Mouse (Mus musculus) midbrain, postnatal 0 days (tissue): ENCODE data around the gene Rrp36. TPM values are rescaled to one million over a fixed set of nuclear protein-coding genes. Genes with fewer than 3 reads are reported as not detected.
A peak's percentile ranks its signal among the peaks of the same experiment; 100 is the strongest.

Source experiments
- ATAC-seq: fragments of 200-750 bp; cut with Nextera tagmentation; 2 replicates; pipeline ENCODE4 v1.8.0; 2017; ENCODE audit warnings: moderate number of reproducible peaks, mild to moderate bottlenecking, moderate TSS enrichment, moderate library complexity; ENCODE audit not compliant: low FRiP score
- DNase-seq: peaks from one replicate; pipeline ENCODE4 v3.0.0-alpha.2; 2015; ENCODE audit warnings: low spot score
- H3K27ac ChIP-seq: fragments of 300-500 bp; sonication (generic); 2 replicates; pipeline ENCODE4 v1.5.1; 2014; ENCODE audit warnings: low read depth, mild to moderate bottlenecking, low read length, mixed read lengths
- H3K27me3 ChIP-seq: fragments of 300-500 bp; sonication (generic); 2 replicates; pipeline ENCODE4 v1.6.1; 2014; ENCODE audit warnings: low read length, control low read depth, mixed read lengths; ENCODE audit not compliant: insufficient read depth
- H3K36me3 ChIP-seq: fragments of 300-500 bp; sonication (generic); 2 replicates; pipeline ENCODE4 v1.6.1; 2014; ENCODE audit warnings: low read length, control low read depth, mixed read lengths; ENCODE audit not compliant: insufficient read depth
- H3K4me1 ChIP-seq: fragments of 300-500 bp; sonication (generic); 2 replicates; pipeline ENCODE4 v1.6.1; 2014; ENCODE audit warnings: mild to moderate bottlenecking, control low read depth, antibody characterized with exemption, low read length, mixed read lengths; ENCODE audit not compliant: insufficient read depth
- H3K4me2 ChIP-seq: fragments of 300-500 bp; sonication (generic); 2 replicates; pipeline ENCODE4 v1.6.1; 2014; ENCODE audit warnings: low read depth, mild to moderate bottlenecking, low read length, mixed read lengths; ENCODE audit not compliant: poor library complexity, severe bottlenecking
- H3K4me3 ChIP-seq: fragments of 300-500 bp; sonication (generic); 2 replicates; pipeline ENCODE4 v1.5.1; 2014; ENCODE audit warnings: low read depth, mild to moderate bottlenecking, low read length, moderate library complexity
- H3K9ac ChIP-seq: fragments of 300-500 bp; sonication (generic); replicated peaks from 2 replicates; pipeline ENCODE4 v1.6.1; 2014; ENCODE audit warnings: mild to moderate bottlenecking, low read length, moderate library complexity, mixed read lengths; ENCODE audit not compliant: poor library complexity, severe bottlenecking
- H3K9me3 ChIP-seq: fragments of 300-500 bp; sonication (generic); 2 replicates; pipeline ENCODE4 v1.6.1; 2016; ENCODE audit warnings: low read length, control low read depth
- CTCF ChIP-seq: IDR thresholded peaks from 2 replicates; pipeline ENCODE4 v1.5.1; 2016; ENCODE audit warnings: antibody characterized with exemption, mild to moderate bottlenecking
- WGBS: fragments of 180-500 bp; shearing (Covaris S2); extraction: QIAGEN DNeasy Blood & Tissue Kit; methylation state at CpG from one replicate; pipeline ENCODE4 v1.1.7; 2014; 5-methylcytosine and 5-hydroxymethylcytosine counted together
- polyA plus RNA-seq: library from polyadenylated mRNA; unstranded; fragments of >200 nt; fragmentation: Nextera tagmentation; extraction: Ambion mirVana; gene quantifications from 2 replicates; pipeline ENCODE4 v1.2.1, GENCODE M21; 2015
- total RNA-seq: library from RNA; depleted of rRNA; stranded (reverse); fragments of >200 nt; gene quantifications from 2 replicates; pipeline ENCODE4 v1.2.3, GENCODE M21; 2014; rRNA removed

The Rrp36 gene
- total and polyA plus RNA-seq, 2 experiments from 2014 or later, result 27.6 to 52.2 TPM

DNA sequence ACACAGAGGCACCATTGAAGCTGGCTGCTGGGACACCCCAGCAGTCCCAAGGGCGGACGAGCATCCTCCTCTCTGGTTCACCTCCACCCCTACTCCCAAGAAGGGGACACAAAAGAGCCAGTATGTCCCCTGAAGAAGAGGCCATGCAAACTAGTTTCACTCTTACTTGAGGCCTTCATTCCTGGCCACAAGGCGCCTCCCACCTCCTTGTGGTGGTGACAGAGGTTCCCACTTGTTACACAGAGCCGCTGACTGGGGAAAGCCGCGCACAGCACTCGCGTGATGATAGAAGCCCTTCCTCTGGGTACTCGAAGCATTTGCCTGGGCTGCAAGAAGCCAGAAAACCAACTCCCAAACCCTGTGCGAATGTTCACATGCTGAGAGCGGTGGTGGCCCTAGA, 51.9 kb downstream of the Rrp36 start:
- Histone ChIP-seq H3K9ac (no peak overlapping the region), H3K4me3 (no peak overlapping the region), H3K27me3 (no peaks in the 10 kb centered on the region), H3K4me2 (no peak overlapping the region), H3K9me3 (no peaks in the 10 kb centered on the region), H3K27ac (no peak overlapping the region), H3K4me1 (peaks cover 29% of the 10 kb centered on the region), H3K36me3 (no peaks in the 10 kb centered on the region)
- WGBS, result 94% methylated on average over 11 of the region's 11 CpGs
- TF ChIP-seq CTCF, result no peak
- ATAC-seq (no peak), DNase-seq (no peak)

DNA sequence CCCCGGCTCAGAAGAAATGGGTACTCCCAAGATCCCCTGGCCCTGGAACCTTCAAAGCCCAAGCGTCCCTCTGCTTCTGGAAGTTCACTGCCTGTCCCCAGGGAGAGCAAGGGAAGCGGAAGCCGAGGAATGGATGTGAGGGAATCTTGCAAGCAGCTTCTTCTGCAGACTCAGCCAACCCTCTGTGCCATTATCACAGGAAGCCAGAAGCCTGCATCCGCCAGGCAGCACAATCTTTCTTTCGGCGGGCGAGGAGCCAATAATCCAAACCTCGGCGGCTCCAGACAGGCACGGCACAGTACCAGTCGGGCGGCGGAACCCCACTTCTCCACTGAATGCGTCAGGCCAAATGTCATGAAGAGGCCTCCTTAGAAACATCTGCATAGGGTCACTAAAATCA, 52.8 kb downstream of the Rrp36 start:
- Histone ChIP-seq H3K27me3 (no peaks in the 10 kb centered on the region), H3K4me1 (peaks cover 23% of the 10 kb centered on the region), H3K36me3 (no peaks in the 10 kb centered on the region), H3K9me3 (no peaks in the 10 kb centered on the region), H3K4me3 (no peak overlapping the region), H3K27ac (peak overlapping the region; percentile 38; the same call in 1 of the 2 replicates), H3K4me2 (no peak overlapping the region), H3K9ac (no peak overlapping the region)
- no peak for TF ChIP-seq CTCF
- DNase-seq (peak; percentile 54), ATAC-seq (no peak)
- WGBS, result 62% methylated on average over 15 of the region's 15 CpGs

DNA sequence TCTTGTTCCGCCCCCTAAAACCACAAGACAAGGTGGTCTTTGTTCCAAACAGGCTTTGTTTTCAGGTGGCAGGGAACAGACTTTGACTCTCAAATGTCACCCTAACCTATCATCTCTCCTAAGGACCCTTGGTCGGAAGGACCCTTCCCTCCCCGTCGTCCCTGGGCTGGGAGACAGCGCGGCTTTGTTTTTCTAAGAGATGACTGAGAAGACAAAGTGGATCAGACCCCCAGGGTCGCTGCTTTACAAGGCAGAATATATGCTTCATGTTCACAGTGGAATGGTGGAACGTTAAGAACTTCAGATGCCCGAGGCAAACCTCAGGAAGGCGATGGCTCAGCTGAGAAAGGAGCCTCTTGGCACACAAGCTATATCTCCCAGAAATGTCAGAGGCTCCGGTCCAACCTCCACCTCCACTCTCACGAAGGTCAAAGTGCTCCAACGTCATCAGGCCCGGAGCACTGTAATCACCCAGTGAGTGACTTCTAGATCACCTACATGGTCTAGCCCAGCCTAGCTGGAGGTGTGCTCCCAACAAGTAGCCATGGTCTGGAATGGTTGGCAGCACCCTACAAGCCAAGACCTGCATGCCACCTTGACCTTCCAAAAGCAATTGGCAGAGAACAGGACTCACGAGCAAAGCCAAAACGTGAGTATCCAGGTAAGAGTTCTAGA, 54.3 kb downstream of the Rrp36 start:
- H3K36me3 ChIP-seq, result no peaks in the 10 kb centered on the region
- no peak overlapping the region for H3K4me3 ChIP-seq
- no peaks in the 10 kb centered on the region for H3K27me3 ChIP-seq
- TF ChIP-seq CTCF, result no peak
- peak overlapping the region; percentile 32; the same call in 1 of the 2 replicates for H3K4me2 ChIP-seq
- no peaks in the 10 kb centered on the region for H3K9me3 ChIP-seq
- 38% methylated on average over 16 of the region's 16 CpGs for WGBS
- H3K27ac ChIP-seq, result peak overlapping the region; percentile 64
- ATAC-seq, result no peak
- peak overlapping the region; percentile 54 for H3K9ac ChIP-seq
- DNase-seq, result no peak
- H3K4me1 ChIP-seq, result peaks cover 21% of the 10 kb centered on the region

DNA sequence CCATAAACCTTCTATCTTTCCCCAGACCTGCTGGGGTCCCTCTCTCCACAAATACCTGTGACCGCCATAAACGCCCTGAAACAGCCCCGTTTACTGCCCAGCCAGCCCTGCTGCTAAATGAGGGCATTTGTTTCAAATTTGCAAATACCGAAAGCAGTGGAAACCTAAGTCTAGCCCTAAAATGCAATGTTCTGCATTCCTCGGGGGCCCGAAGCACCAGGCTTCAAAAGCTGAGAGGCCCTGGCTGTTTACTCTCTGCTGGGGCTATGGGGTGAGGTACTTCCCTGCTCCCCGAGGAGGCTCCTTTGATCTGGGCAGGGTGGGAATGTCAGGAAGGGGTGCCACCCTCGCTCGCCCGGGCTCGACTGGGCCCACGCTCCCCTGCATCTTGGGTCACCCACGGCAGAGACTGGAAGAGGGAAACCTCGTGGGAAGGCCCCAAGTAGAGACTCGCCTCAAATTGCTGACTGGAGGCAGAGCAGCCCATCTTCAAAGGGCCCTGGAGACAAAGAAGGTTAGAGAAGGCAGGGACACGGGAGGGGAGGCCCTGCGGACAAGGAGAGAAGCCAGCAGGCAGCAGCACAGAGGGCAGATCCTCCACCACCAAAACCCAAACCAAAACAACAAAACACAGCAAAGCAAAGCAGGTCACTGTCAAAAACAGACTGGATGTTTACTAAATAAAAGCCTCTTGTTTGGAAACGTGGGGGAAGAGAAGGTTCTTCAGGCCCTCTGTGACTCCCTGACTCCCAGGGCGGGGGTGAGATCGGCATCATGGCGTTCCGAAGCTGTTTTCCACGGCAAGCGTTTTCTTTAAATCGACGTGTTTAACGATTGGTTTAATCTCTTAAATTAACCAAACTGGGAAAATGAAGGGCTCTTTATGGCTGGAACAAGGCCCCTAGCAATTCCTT, 55.1 kb downstream of the Rrp36 start:
- H3K4me1 ChIP-seq, result peaks cover 21% of the 10 kb centered on the region
- no peak; the same call in 1 of the 2 replicates for ATAC-seq
- no peak overlapping the region for H3K4me3 ChIP-seq
- no peaks in the 10 kb centered on the region for H3K27me3 ChIP-seq
- H3K9ac ChIP-seq, result peak overlapping the region; percentile 54
- H3K36me3 ChIP-seq, result no peaks in the 10 kb centered on the region
- H3K4me2 ChIP-seq, result peak overlapping the region; percentile 32; the same call in 1 of the 2 replicates
- peak overlapping the region; percentile 64 for H3K27ac ChIP-seq
- DNase-seq, result no peak
- H3K9me3 ChIP-seq, result no peaks in the 10 kb centered on the region
- no peak for TF ChIP-seq CTCF
- 11% methylated on average over 27 of the region's 27 CpGs for WGBS

- ATAC-seq (no peak), DNase-seq (no peak)
- Histone ChIP-seq H3K27ac (0 out of 2 replicates have a peak overlapping the region, but pooled peaks have one; percentile 64), H3K4me1 (peaks cover 21% of the 10 kb centered on the region), H3K4me3 (no peak overlapping the region), H3K9ac (no peak overlapping the region), H3K36me3 (no peaks in the 10 kb centered on the region), H3K27me3 (no peaks in the 10 kb centered on the region), H3K9me3 (no peaks in the 10 kb centered on the region), H3K4me2 (no peak overlapping the region; the same call in 1 of the 2 replicates)
- WGBS, result 27% methylated on average over 6 of the region's 6 CpGs
- no peak for TF ChIP-seq CTCF
These were observed 55.8 kb downstream of the Rrp36 start for GRCm38 (mm10) chr17:46618394-46618768.

DNA sequence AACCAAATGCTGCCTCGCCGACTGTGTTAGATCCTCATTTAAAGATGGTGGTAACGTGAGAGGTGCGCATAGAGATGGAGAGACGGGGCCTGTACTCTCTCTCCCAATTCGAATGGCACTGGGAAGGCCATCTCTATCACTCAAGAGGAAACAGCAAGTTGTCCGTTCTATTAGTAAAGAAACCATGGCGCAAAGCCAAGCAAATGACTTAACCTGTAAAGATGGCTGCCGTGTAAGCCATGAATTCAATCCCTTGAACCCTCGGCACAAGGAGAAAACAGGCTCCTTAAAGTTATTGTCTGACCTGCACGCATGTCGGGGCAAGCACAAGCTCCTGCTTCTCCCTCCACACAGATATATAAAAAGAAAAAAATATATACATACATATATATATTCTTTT, 56.4 kb downstream of the Rrp36 start:
- 74% methylated on average over 12 of the region's 12 CpGs for WGBS
- H3K27ac ChIP-seq, result no peak overlapping the region

More for the DNA sequence above, 56.4 kb downstream of the Rrp36 start:
- Histone ChIP-seq H3K4me2 (no peak overlapping the region), H3K4me1 (peaks cover 21% of the 10 kb centered on the region), H3K4me3 (no peak overlapping the region), H3K27me3 (no peaks in the 10 kb centered on the region), H3K36me3 (no peaks in the 10 kb centered on the region), H3K9ac (no peak overlapping the region), H3K9me3 (no peaks in the 10 kb centered on the region)
- ATAC-seq, result no peak
- no peak for TF ChIP-seq CTCF
- DNase-seq, result no peak

Other genes starting within 250 kb of the Rrp36 start
- gene Crip3, start 245.4 kb downstream of the Rrp36 start, total RNA-seq, result 2.0 and 3.0 TPM in 2 replicates
- 1.5 and 2.1 TPM in 2 replicates for gene Crip3, start 245.4 kb downstream of the Rrp36 start, polyA plus RNA-seq
- 0.93 TPM in 1 of 2 replicates, not detected in the other for gene Slc22a7, start 235.9 kb downstream of the Rrp36 start, total RNA-seq
- gene Slc22a7, start 235.9 kb downstream of the Rrp36 start, polyA plus RNA-seq, result 0.20 TPM in 1 of 2 replicates, not detected in the other
- 46.8 and 50.1 TPM in 2 replicates for gene Ttbk1, start 186.7 kb downstream of the Rrp36 start, total RNA-seq
- 5.4 and 6.1 TPM in 2 replicates for gene Ttbk1, start 186.7 kb downstream of the Rrp36 start, polyA plus RNA-seq
- 4.0 and 4.1 TPM in 2 replicates for gene Dnph1, start 177.6 kb downstream of the Rrp36 start, total RNA-seq
- 10.2 and 10.4 TPM in 2 replicates for gene Dnph1, start 177.6 kb downstream of the Rrp36 start, polyA plus RNA-seq
- 53.8 and 70.9 TPM in 2 replicates for gene Cul9, start 128.0 kb downstream of the Rrp36 start, total RNA-seq
- 13.6 and 16.7 TPM in 2 replicates for gene Cul9, start 128.0 kb downstream of the Rrp36 start, polyA plus RNA-seq
- gene Srf, start 118.2 kb downstream of the Rrp36 start, total RNA-seq, result 45.8 and 69.0 TPM in 2 replicates
- gene Srf, start 118.2 kb downstream of the Rrp36 start, polyA plus RNA-seq, result 2.6 and 3.3 TPM in 2 replicates
- 61.8 and 62.6 TPM in 2 replicates for gene Ptk7, start 44.8 kb downstream of the Rrp36 start, total RNA-seq
- gene Ptk7, start 44.8 kb downstream of the Rrp36 start, polyA plus RNA-seq, result 22.5 and 22.9 TPM in 2 replicates
- gene Klc4, start 28.3 kb downstream of the Rrp36 start, total RNA-seq, result 24.5 and 28.5 TPM in 2 replicates
- gene Klc4, start 28.3 kb downstream of the Rrp36 start, polyA plus RNA-seq, result 20.0 and 22.2 TPM in 2 replicates
- gene Mrpl2, start 28.1 kb downstream of the Rrp36 start, total RNA-seq, result 46.7 and 47.4 TPM in 2 replicates
- gene Mrpl2, start 28.1 kb downstream of the Rrp36 start, polyA plus RNA-seq, result 85.5 and 85.7 TPM in 2 replicates
- 83.5 and 92.4 TPM in 2 replicates for gene Cul7, start 24.0 kb downstream of the Rrp36 start, total RNA-seq
- 26.2 and 26.6 TPM in 2 replicates for gene Cul7, start 24.0 kb downstream of the Rrp36 start, polyA plus RNA-seq
- gene Mea1, start 4.4 kb upstream of the Rrp36 start, total RNA-seq, result 130 and 171 TPM in 2 replicates
- 314 and 362 TPM in 2 replicates for gene Mea1, start 4.4 kb upstream of the Rrp36 start, polyA plus RNA-seq
- gene Klhdc3, start 6.6 kb upstream of the Rrp36 start, total RNA-seq, result 98.7 and 99.7 TPM in 2 replicates
- gene Klhdc3, start 6.6 kb upstream of the Rrp36 start, polyA plus RNA-seq, result 185 and 192 TPM in 2 replicates
- 118 and 128 TPM in 2 replicates for gene Ppp2r5d, start 30.8 kb upstream of the Rrp36 start, total RNA-seq
- gene Ppp2r5d, start 30.8 kb upstream of the Rrp36 start, polyA plus RNA-seq, result 94.1 and 103 TPM in 2 replicates
- 37.8 and 38.5 TPM in 2 replicates for gene Pex6, start 37.1 kb upstream of the Rrp36 start, total RNA-seq
- 17.6 and 18.3 TPM in 2 replicates for gene Pex6, start 37.1 kb upstream of the Rrp36 start, polyA plus RNA-seq
- 0.27 and 0.57 TPM in 2 replicates for gene Gnmt, start 54.8 kb upstream of the Rrp36 start, total RNA-seq
- 0.88 and 1.5 TPM in 2 replicates for gene Gnmt, start 54.8 kb upstream of the Rrp36 start, polyA plus RNA-seq
- gene Cnpy3, start 77.9 kb upstream of the Rrp36 start, total RNA-seq, result 62.0 and 74.6 TPM in 2 replicates
- gene Cnpy3, start 77.9 kb upstream of the Rrp36 start, polyA plus RNA-seq, result 70.7 and 74.4 TPM in 2 replicates
- not detected in 2 replicates for gene Ptcra, start 89.4 kb upstream of the Rrp36 start, total RNA-seq
- gene Ptcra, start 89.4 kb upstream of the Rrp36 start, polyA plus RNA-seq, result 0.17 and 0.20 TPM in 2 replicates
- 39.2 and 39.3 TPM in 2 replicates for gene 2310039H08Rik, start 98.3 kb upstream of the Rrp36 start, total RNA-seq
- 56.6 and 59.2 TPM in 2 replicates for gene 2310039H08Rik, start 98.3 kb upstream of the Rrp36 start, polyA plus RNA-seq
- gene Rpl7l1, start 108.3 kb upstream of the Rrp36 start, total RNA-seq, result 42.3 and 43.2 TPM in 2 replicates
- gene Rpl7l1, start 108.3 kb upstream of the Rrp36 start, polyA plus RNA-seq, result 67.6 and 69.7 TPM in 2 replicates
- 31.2 and 31.6 TPM in 2 replicates for gene Bicral, start 184.1 kb upstream of the Rrp36 start, total RNA-seq
- 6.5 and 7.0 TPM in 2 replicates for gene Bicral, start 184.1 kb upstream of the Rrp36 start, polyA plus RNA-seq
- gene Tbcc, start 216.3 kb upstream of the Rrp36 start, total RNA-seq, result 43.1 and 46.3 TPM in 2 replicates
- 49.9 and 51.2 TPM in 2 replicates for gene Tbcc, start 216.3 kb upstream of the Rrp36 start, polyA plus RNA-seq
- not detected in 2 replicates for gene Prph2, start 236.1 kb upstream of the Rrp36 start, total RNA-seq
- gene Prph2, start 236.1 kb upstream of the Rrp36 start, polyA plus RNA-seq, result not detected in 2 replicates